Mouse (Mus musculus): ENCODE measurements around the gene Olfr519.
A peak's percentile ranks its signal among the peaks of the same experiment; 100 is the strongest.

Olfr519 gene

GRCm38 (mm10) chr7:108894320-108894719, at the start of gene Olfr519:
TSS of gene Olfr519 (minus strand) at chr7:108894420.
- no peak for DNase-seq (ENCODE audit: extremely low read depth, insufficient read length, low spot score)

DNA sequence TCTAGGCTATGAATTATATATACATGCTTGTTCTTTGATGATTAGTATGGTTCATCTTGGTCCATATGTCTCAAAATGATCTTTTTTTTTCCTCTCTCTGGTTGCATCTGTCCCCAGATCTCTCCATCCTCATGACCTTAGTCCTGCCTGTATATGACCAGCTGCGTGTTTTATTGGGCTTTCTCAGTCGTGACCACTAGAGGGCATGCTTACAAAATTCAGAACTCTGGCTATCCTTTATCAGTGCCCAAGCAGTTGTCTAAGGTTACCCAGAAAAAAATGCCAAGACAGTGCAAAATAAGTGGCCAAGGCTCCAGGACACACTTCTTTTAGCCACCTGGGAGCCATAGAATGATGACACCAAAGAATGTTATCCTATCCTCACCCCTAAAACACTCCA, 49.8 kb upstream of the Olfr519 start:
- DNase-seq (ENCODE audit: extremely low read depth, insufficient read length, low spot score) = no peak

DNA sequence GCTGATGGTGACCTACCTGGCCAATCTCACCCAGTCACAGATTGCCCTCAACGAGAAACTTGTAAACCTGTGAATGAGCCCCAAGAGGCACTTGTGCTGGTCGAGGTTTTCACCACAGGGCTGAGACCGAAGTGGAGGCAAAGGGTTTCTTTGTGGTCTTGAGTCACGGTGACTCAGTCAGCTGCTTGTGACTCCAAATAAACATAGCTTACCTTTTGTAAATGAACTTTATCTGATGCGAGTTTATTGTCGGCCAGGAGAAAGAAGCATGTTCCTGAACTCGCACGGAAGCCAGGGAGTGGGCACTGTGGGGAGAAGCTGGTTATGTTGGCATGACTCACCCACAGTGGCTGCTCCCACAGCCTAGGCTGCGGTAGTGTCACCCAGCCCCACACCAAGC, 47.2 kb upstream of the Olfr519 start:
- peak; percentile 73 for DNase-seq (ENCODE audit: extremely low read depth, insufficient read length, low spot score)

DNA sequence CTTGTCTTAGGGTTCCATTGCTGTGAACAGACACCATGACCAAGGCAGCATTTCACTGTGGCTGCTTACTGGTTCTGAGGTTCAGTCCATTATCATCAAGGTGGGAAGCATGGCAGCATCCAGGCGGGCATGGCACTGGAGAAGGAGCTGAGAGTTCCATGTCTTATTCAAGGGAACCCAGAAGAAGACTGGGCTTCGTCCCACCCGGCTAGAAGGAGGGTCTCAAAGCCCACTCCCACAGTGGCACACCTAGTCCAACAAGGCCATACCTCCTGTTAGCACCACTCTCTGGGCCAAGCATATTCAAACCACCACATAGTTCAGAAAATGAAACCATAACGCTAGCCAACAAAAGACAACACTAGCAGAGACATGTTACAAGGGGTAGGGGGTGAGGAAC, 42.4 kb upstream of the Olfr519 start:
- no peak for DNase-seq (ENCODE audit: extremely low read depth, insufficient read length, low spot score)

DNA sequence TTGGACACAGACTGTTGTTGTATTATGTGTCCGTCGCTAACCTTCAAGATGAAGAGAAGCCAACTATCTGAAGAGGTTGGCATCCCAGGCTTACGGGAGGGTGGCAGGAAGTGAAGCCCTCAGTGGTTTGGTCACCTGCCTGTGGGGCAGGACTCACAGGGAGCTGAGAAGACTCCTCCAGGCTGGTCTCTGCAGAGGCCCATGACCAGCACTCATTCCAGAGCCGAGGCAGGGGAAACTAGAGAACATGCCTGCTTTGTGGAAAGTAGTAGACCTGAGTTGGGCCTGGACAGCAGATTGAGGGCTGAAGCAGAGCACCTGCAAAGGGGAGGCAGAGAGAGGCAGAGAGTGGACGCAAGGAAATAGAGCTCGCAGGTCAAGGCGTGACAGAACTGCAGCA, 41.2 kb upstream of the Olfr519 start:
- no peak for DNase-seq (ENCODE audit: extremely low read depth, insufficient read length, low spot score)

DNA sequence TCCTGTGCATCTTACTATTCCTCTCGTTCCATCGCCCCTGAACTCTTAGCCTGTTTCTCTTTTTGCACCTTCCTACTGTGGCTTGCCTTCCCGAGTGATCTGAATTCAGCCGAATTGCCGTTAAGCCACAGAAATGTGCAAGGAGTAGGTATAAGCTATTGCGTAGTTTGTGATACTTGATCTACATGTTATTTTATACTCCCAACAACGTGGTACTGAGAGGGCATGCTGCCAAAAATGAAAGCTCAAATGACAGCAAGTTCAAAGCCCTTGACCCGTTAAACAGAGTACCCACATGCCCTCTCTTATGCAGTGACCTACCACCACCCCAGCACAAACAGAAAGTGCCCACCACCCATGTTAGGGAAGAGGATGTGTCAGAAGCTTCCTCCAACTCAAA, 40.6 kb upstream of the Olfr519 start:
- DNase-seq (ENCODE audit: extremely low read depth, insufficient read length, low spot score) = no peak

GRCm38 (mm10) chr7:108933794-108934731, 39.8 kb upstream of the Olfr519 start, which contains the start of gene Eif3f:
TSS of gene Eif3f (plus strand) at chr7:108934417.
- DNase-seq (ENCODE audit: extremely low read depth, insufficient read length, low spot score) = peak; percentile 80

DNA sequence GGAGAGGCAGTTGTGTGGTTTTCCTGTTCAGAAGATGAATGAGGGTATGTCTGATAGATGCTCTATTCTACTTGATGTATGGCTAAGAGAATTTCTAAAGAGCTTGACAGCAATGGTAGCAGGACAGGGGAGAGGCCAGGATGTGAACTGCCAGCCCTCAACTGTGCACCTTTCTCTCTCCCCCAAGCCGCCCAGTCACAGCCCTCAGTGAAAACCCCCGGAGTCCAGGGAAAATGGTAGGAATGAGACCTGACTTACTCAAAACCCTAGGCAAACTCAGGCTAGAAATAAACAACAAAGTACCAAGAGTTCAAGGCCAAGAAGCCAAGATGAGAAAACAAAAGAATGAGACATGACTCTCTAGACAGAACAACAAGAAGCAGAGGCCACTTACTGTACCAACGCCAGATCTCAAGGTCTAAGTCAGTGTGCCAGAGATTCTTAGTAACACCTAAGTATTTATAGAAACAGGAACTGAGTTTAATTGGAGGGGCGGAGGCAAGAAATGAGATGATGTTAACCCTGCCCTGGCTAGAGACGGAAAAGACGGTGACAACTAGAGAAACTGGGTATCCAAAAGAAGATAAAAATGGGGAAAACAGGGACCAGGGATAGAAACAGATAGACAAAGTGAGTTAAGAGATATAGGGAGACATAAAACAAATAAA, 35.6 kb upstream of the Olfr519 start, which contains the start of gene Nlrp10:
TSS of gene Nlrp10 (minus strand) at position 453 of the 668 bp plus-strand sequence.
- no peak for DNase-seq (ENCODE audit: extremely low read depth, insufficient read length, low spot score)

DNA sequence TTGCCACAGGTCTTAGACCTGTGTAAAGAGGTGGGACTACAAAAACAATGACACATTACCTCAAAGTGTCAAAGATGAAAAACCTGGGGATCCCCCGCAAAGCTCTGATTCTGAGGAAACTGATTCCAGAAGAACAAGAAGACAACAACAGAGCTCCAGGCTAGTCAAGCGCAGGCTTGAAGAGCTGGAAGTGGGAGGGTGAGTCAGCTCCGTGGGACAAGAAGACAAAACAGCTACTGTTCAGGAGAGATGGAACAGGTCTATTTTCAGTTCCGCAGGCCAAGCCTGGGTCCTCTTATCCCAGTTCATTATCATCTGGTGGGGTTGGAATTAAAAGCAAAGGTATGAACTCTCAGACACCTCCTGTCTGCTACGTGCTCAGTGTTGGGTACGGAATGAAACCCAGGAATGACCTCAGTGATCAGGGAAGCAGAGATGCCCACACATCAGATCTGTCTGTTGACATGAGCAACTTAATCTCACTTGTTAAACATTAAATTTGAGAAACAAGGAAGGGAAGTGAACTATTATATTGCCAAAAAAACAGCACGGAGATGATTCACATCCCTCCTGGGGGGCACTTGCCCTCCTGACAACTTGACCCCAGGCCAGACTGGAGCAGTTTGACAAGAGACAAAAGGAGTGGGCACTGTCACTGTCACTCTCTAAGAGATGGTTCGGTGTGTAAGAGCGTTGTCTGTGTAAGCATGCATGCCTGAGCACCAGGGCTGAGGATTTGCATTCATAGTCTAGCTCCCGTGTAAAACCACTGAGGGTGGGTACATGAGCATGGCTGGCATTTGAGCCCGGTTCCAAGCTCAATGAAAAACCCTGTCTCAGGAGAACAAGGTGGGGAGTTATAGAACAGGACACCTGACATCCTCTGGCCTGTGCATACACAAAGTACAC, 34.3 kb upstream of the Olfr519 start:
- no peak for DNase-seq (ENCODE audit: extremely low read depth, insufficient read length, low spot score)

GRCm38 (mm10) chr7:108927043-108927442, 32.8 kb upstream of the Olfr519 start:
- no peak for DNase-seq (ENCODE audit: extremely low read depth, insufficient read length, low spot score)

DNA sequence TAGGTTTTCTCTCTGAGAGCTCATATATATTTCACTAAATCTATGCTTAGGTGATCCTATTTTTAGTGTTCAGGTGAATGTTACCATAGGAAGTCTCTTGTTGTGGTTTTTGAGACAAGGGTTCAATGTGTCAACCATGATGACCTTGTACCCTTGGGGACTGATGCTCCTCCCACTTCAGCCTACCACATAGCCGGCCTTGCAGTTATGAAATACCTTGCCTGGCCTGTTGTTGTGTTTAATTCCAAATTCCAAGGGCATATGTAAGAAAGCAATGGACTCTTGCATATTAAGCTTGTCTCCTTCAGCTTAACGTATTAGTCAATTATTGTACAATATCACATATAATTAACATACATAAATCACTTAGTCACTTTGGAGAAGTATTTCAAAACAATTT, 9.7 kb upstream of the Olfr519 start:
- no peak for DNase-seq (ENCODE audit: extremely low read depth, insufficient read length, low spot score)

DNA sequence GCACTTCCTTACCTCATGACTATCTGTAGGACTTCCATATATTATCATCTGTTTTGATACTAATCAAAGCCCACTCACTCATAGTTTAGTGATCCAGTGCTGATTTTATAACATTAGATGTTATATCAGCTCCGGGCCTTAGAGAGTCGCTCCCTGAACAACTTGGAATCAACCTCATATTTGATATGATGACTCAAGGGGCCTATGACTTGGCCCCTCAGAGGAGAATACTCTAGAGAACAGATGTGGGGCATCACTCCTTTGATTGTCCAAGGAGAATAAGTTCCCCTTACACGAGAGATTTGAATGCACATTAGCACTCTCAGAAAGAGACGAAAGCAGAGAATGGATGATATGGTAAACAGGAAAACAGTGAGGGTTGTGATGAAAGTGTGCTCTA, 9.3 kb downstream of the Olfr519 start, which contains the start of gene Olfr518:
TSS of gene Olfr518 (minus strand) at position 101 of the 400 bp plus-strand sequence.
- DNase-seq (ENCODE audit: extremely low read depth, insufficient read length, low spot score) = no peak

GRCm38 (mm10) chr7:108872279-108872678, 21.9 kb downstream of the Olfr519 start, which contains the start of gene Olfr517:
TSS of gene Olfr517 (minus strand) at chr7:108872379.
- no peak for DNase-seq (ENCODE audit: extremely low read depth, insufficient read length, low spot score)

GRCm38 (mm10) chr7:108850429-108850828, 43.8 kb downstream of the Olfr519 start, which contains the start of gene Olfr516:
TSS of gene Olfr516 (minus strand) at chr7:108850529.
- DNase-seq (ENCODE audit: extremely low read depth, insufficient read length, low spot score) = no peak

Measured in 3134 (cell line).